Mouse (Mus musculus) stomach, postnatal 0 days (tissue): Measurements from ENCODE around the gene Prpf4.

Source experiments
- CTCF ChIP-seq: IDR thresholded peaks from 2 replicates; pipeline ENCODE4 v1.5.1; 2016; ENCODE audit warnings: antibody characterized with exemption, low read depth, mild to moderate bottlenecking, moderate library complexity
- EP300 ChIP-seq: optimal IDR thresholded peaks from 2 replicates; pipeline ENCODE3; 2016; ENCODE audit warnings: antibody characterized with exemption

- no peak for TF ChIP-seq CTCF
- no peak for TF ChIP-seq EP300
Measured at GRCm38 (mm10) chr4:62389592-62390512, 18.7 kb upstream of the Prpf4 start.
